Mouse (Mus musculus) heart, embryonic 12.5 days (tissue): Measurements from ENCODE around the gene Phf5a. TPM values are rescaled to one million over a fixed set of nuclear protein-coding genes. Genes with fewer than 3 reads are reported as not detected.
A peak's percentile ranks its signal among the peaks of the same experiment; 100 is the strongest.

ENCODE experiments used
- ATAC-seq: fragments of 200-750 bp; cut with Nextera tagmentation; 2 replicates; pipeline ENCODE4 v1.8.0; 2017; ENCODE audit warnings: moderate TSS enrichment, moderate library complexity; ENCODE audit not compliant: insufficient number of reproducible peaks, low FRiP score
- H3K27ac ChIP-seq: fragments of 300-500 bp; sonication (generic); 2 replicates; pipeline ENCODE4 v1.5.1; 2016; ENCODE audit warnings: mild to moderate bottlenecking, moderate library complexity; ENCODE audit not compliant: poor library complexity, severe bottlenecking
- H3K27me3 ChIP-seq: fragments of 300-500 bp; sonication (generic); replicated peaks from 2 replicates; pipeline ENCODE4 v1.6.1; 2016; ENCODE audit warnings: mild to moderate bottlenecking, moderate library complexity
- H3K36me3 ChIP-seq: fragments of 300-500 bp; sonication (generic); 2 replicates; pipeline ENCODE4 v1.6.1; 2016; ENCODE audit warnings: mild to moderate bottlenecking, moderate library complexity
- H3K4me1 ChIP-seq: fragments of 300-500 bp; sonication (generic); replicated peaks from 2 replicates; pipeline ENCODE4 v1.6.1; 2016; ENCODE audit warnings: mild to moderate bottlenecking
- H3K4me2 ChIP-seq: fragments of 300-500 bp; sonication (generic); 2 replicates; pipeline ENCODE4 v1.6.1; 2016; ENCODE audit warnings: mild to moderate bottlenecking, moderate library complexity
- H3K4me3 ChIP-seq: fragments of 300-500 bp; sonication (generic); 2 replicates; pipeline ENCODE4 v1.5.1; 2016; ENCODE audit warnings: mild to moderate bottlenecking
- H3K9ac ChIP-seq: fragments of 300-500 bp; sonication (generic); 2 replicates; pipeline ENCODE4 v1.6.1; 2016; ENCODE audit warnings: mild to moderate bottlenecking, moderate library complexity
- H3K9me3 ChIP-seq: fragments of 300-500 bp; sonication (generic); replicated peaks from 2 replicates; pipeline ENCODE4 v1.6.1; 2016; ENCODE audit warnings: mild to moderate bottlenecking, moderate library complexity
- WGBS: fragments of 180-500 bp; shearing (Covaris S2); methylation state at CpG from one replicate; pipeline ENCODE4 v1.1.7; 2016; 5-methylcytosine and 5-hydroxymethylcytosine counted together
- polyA plus RNA-seq: library from polyadenylated mRNA; unstranded; fragments of >200 nt; fragmentation: Nextera tagmentation; extraction: Ambion mirVana; gene quantifications from 2 replicates; pipeline ENCODE4 v1.2.1, GENCODE M21; 2016

Gene Phf5a
- polyA plus RNA-seq, 1 experiment from 2014 or later: 88.9 TPM

- no peak for ATAC-seq
- Histone ChIP-seq H3K9ac (no peak overlapping the region), H3K4me1 (peaks cover 59% of the 10 kb centered on the region), H3K27ac (no peak overlapping the region), H3K4me2 (no peak overlapping the region), H3K9me3 (no peaks in the 10 kb centered on the region), H3K36me3 (peaks cover 7% of the 10 kb centered on the region; the same call in 1 of the 2 replicates), H3K27me3 (no peaks in the 10 kb centered on the region), H3K4me3 (no peak overlapping the region)
- 92% methylated on average over 3 of the region's 3 CpGs for WGBS
Measured at GRCm38 (mm10) chr15:81882348-81882747, 10.6 kb upstream of the Phf5a start.

DNA sequence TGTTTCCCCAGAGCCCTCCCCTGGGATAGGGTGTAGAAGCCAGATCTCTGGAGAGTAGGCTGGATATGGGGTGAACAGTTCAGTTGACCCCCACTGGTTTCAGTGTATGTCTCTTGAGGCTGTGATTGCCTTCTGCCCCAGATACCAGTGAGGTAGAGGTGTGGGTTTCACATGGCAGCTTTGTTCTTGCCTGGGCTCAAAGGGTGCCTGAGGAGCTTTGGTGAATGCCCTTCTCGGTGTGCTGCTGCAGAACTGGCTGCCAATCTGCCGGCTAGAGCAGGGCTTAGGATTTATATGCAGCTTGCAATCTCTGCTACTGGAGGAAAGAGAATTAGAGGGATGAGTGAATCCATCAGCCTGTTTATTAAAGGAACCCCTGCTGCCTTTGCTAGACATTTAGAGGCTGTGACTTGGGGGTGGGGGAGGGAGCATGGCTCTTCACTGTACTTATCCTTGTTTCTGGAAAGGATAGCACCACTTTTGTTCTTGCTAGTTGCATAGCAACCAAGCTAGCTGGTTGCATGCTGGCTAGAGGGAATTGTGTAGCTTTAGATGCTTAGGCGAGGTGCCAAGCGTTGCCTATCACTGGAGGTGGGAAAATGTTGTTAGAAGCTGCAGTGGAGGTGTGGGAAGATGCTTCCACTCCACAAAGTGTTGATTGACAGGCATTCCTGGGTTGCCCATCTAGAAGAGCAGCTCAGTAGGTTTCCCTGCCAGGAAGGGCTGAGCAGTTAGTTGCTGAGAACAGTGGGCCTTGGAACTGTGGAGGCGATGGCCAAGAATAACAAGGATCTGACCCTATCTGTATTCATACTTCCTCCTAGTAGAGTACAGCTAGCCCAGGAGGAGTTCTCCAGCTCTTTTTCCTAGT, 8.1 kb upstream of the Phf5a start:
- Histone ChIP-seq H3K27me3 (no peaks in the 10 kb centered on the region), H3K9ac (peak overlapping the region; percentile 58), H3K4me1 (peaks cover 42% of the 10 kb centered on the region), H3K36me3 (peaks cover 7% of the 10 kb centered on the region; the same call in 1 of the 2 replicates), H3K4me2 (peak overlapping the region; percentile 46), H3K27ac (peak overlapping the region; percentile 77), H3K9me3 (no peaks in the 10 kb centered on the region), H3K4me3 (no peak overlapping the region)
- 32% methylated on average over 5 of the region's 5 CpGs for WGBS
- peak; percentile 77 for ATAC-seq

DNA sequence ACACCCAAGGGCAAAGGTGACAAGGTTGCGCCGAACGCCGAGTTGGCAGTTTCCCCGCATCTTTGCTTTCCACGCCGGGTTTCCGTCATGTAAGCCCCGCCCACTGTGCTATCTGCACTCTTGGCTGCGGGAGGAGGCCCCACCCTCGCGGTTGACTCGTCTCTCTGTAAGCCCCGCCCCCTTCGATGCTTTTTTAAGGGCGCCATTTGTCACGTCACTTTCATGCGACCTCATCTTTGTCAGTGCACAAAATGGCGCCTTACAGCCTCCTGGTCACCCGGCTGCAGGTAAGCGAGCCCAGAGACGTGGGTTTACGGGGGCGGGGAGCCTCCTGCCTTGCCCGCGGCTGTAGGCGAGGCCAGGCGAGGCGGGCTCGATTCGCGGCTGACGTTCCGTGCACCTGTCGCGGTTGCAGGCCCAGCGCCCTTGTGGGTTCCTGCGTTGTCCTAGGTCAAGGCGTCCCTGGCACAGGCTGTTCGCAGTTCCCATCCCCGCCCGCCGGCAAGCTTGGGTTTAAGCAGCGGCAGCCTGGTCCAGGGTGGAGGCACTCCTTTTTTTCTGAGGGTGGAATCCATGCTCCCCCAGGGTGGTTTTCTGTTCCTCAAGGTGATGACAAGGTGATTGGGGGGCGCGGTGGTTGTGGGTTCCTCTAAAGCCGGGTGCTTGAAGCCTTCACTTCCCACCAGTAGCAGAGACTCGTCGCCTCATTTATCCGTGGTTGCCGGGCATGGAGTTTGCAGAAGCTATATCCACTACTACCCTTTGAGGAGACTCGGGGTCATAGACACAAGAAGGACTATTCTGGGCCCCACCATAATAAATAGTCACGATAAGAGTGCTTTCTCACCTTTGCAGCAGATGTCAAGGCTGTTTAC, 788 bp upstream of the Phf5a start, which contains the start of gene Aco2:
Gene Aco2, plus strand, starts transcription at position 48 of the 875 bp plus-strand sequence.
- ATAC-seq: peak; percentile 92
- peak within 1 kb of the TSS; percentile 94 for H3K27ac ChIP-seq
- H3K9ac ChIP-seq: peak within 1 kb of the TSS; percentile 90
- peak within 1 kb of the TSS; percentile 95 for H3K4me2 ChIP-seq
- H3K9me3 ChIP-seq: no peaks in the 10 kb centered on the region
- H3K4me3 ChIP-seq: peak within 1 kb of the TSS; percentile 88
- no peaks in the 10 kb centered on the region for H3K27me3 ChIP-seq
- H3K4me1 ChIP-seq: peaks cover 13% of the 10 kb centered on the region
- peaks cover 34% of the 10 kb centered on the region for H3K36me3 ChIP-seq
- WGBS: under 1% methylated on average over 53 of the region's 53 CpGs

DNA sequence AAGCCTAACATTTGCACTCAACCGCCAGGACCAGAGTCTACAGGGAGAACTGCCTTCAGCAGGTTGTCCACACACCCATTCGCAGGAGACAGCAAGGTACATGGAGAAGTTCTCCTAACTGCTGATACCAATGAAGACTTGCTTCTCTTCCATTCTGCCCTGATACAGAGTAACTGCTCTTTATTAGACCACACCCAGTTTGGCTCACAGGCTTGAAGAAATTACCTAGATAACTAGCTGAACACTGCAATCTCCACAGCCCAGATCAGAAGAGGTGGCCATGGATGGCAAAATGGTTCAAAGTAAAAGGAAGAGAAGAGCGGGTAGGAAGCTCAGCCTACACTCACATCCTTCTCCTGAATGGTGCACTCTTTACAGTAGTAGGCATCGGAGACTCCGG, 1.7 kb downstream of the Phf5a start:
- Histone ChIP-seq H3K4me2 (no peak overlapping the region), H3K9ac (no peak overlapping the region), H3K36me3 (peaks cover 58% of the 10 kb centered on the region), H3K9me3 (no peaks in the 10 kb centered on the region), H3K27me3 (no peaks in the 10 kb centered on the region), H3K27ac (no peak overlapping the region), H3K4me1 (peaks cover 13% of the 10 kb centered on the region), H3K4me3 (no peak overlapping the region)
- WGBS: 96% methylated on average over 5 of the region's 5 CpGs
- ATAC-seq: no peak

DNA sequence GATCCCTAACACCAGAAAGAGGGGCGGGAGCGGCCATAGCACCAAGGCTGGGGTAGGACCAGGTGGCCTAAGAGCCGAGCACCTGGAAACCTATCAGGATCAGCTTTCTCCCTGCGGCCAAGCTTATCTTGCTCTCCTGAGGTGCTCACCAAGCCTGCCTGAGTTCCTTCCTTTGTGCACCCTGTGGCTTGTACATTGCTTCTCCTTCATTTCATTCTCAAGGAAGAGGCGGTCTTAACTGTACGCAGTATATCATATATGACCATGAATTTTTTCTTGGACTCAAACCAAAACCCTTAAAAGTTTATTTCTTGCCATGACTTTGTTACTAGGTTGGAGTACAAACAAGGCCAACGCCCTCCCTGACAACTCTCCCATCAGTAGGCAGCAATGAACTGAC, 7.5 kb downstream of the Phf5a start:
- WGBS: 87% methylated on average over 7 of the region's 7 CpGs
- H3K36me3 ChIP-seq: peaks cover 53% of the 10 kb centered on the region

DNA sequence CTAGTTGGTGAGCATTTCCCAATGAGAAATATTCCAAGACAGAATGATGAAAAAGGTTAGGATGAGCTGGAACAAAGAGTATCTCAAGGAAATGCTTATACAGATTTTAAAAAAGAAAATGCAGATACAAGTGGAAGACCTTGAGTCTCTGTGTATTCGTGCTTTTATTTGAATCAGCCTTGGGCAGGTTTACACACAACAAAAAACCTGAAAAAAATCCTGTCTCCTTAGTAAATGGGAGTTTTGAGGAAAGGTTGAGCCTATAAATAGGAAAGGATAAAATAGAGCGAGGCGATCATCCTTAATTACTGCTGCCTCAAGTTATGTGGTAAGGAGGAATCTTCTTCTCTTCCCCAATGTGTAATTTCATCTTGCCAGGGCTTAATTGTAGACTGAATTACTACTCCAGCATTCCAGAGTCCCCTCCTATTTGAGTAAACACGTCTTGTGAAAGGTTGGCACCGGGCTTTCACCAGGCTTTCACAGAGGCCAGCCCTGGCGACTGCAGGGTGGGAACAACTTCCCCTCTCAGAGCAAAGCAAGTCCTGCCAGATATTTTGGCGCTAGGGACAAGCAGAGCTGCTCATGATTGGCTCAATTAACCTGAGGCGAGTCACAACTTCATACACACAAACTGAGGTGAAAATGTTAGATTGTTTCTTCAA, 11.1 kb downstream of the Phf5a start:
- Histone ChIP-seq H3K9me3 (no peaks in the 10 kb centered on the region), H3K4me1 (peaks cover 5% of the 10 kb centered on the region), H3K4me2 (no peak overlapping the region), H3K9ac (no peak overlapping the region), H3K27me3 (no peaks in the 10 kb centered on the region), H3K27ac (peak overlapping the region; percentile 62), H3K36me3 (peaks cover 18% of the 10 kb centered on the region), H3K4me3 (no peak overlapping the region)
- ATAC-seq: no peak
- WGBS: 39% methylated on average over 8 of the region's 8 CpGs

More for the DNA sequence above, 7.5 kb downstream of the Phf5a start:
- H3K27ac ChIP-seq: no peak overlapping the region
- H3K9ac ChIP-seq: no peak overlapping the region
- H3K27me3 ChIP-seq: no peaks in the 10 kb centered on the region
- H3K9me3 ChIP-seq: no peaks in the 10 kb centered on the region
- H3K4me3 ChIP-seq: no peak overlapping the region
- H3K4me1 ChIP-seq: 0 out of 2 replicates have a peak, but pooled peaks cover 2% of the 10 kb centered on the region
- ATAC-seq: no peak
- H3K4me2 ChIP-seq: no peak overlapping the region

GRCm38 (mm10) chr15:81859330-81860255, 12.1 kb downstream of the Phf5a start:
- H3K4me1 ChIP-seq: peaks cover 10% of the 10 kb centered on the region
- no peaks in the 10 kb centered on the region for H3K9me3 ChIP-seq
- H3K27ac ChIP-seq: peak overlapping the region; percentile 95
- no peaks in the 10 kb centered on the region for H3K27me3 ChIP-seq
- H3K9ac ChIP-seq: peak overlapping the region; percentile 85
- H3K4me2 ChIP-seq: peak overlapping the region; percentile 97
- H3K36me3 ChIP-seq: peaks cover 13% of the 10 kb centered on the region
- peak overlapping the region; percentile 68 for H3K4me3 ChIP-seq
- WGBS: under 1% methylated on average over 39 of the region's 39 CpGs
- peak; percentile 78 for ATAC-seq

DNA sequence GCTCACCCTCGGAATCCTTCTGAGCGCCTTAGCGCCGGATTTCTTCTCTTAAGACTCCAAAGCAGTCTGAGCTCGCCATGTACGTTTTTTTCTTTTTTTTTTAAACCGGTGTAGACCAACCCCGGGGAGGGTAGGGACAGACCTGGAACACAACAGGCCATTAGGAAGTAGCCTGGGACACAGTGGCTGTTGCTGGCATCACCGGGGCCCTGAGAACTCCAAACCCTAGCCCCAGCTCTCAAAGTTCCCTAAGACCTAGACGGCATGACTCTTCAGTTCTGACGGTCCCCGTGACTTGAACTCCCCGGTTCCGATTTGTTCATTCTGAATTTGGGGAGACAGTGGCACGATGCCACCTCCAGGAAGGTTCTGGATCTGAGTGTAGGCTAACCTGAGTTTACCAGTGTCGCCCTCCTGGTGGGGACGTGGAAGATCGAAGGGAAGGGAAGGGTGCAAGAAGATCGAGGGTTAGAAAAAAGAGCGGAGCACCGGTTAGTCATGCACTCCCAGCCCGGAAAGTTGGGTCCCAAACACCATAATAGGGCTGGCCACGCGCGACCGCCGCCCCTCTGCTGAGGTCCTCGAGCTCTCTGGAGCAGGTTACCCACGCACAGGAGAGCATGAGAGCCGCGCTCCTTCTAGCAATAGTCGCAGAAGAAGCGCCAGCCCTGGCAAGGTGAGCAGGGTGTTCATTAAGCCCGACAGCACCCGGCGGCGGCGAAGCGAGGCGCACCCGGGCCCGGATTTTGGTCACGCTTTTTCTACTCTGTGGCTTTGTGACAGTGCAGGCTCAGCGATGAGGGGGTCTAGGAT, 13.0 kb downstream of the Phf5a start, which contains the start of gene Tob2:
Gene Tob2, minus strand, starts transcription at position 280 of the 813 bp plus-strand sequence.
- no peaks in the 10 kb centered on the region for H3K27me3 ChIP-seq
- H3K4me3 ChIP-seq: peak within 1 kb of the TSS; percentile 68
- H3K9me3 ChIP-seq: no peaks in the 10 kb centered on the region
- under 1% methylated on average over 44 of the region's 44 CpGs for WGBS
- H3K36me3 ChIP-seq: peaks cover 13% of the 10 kb centered on the region
- peak within 1 kb of the TSS; percentile 95 for H3K27ac ChIP-seq
- peak within 1 kb of the TSS; percentile 97 for H3K4me2 ChIP-seq
- peak; percentile 27 for ATAC-seq
- H3K9ac ChIP-seq: peak within 1 kb of the TSS; percentile 85
- H3K4me1 ChIP-seq: peaks cover 10% of the 10 kb centered on the region

DNA sequence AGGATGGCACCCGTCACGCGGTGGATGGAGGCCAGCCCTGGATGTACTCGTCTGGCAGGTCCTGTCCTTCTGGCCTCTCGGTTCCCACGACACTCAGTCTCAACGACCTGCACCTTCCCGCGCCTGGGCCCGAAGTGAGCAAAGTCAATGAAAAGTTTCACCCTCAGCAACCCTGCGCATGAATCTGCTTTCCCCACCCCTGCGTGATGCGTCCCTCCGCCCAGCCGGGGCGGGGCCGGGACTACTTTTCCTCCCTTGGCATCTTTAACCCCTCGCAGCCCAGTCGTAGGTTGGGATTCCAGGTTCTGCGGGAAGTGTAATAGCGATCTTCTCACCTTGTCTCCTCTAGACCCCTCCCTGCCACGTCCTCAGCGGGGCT, 13.6 kb downstream of the Phf5a start:
- WGBS: under 1% methylated on average over 23 of the region's 23 CpGs

More for the DNA sequence above, 13.6 kb downstream of the Phf5a start:
- Histone ChIP-seq H3K27me3 (no peaks in the 10 kb centered on the region), H3K4me2 (peak overlapping the region; percentile 97), H3K9me3 (no peaks in the 10 kb centered on the region), H3K36me3 (peaks cover 15% of the 10 kb centered on the region), H3K9ac (peak overlapping the region; percentile 85), H3K27ac (peak overlapping the region; percentile 95), H3K4me3 (peak overlapping the region; percentile 68), H3K4me1 (peaks cover 10% of the 10 kb centered on the region)
- ATAC-seq: peak; percentile 52
